Mouse (Mus musculus) c-Kit-positive CD71-negative TER-119-negative erythroid progenitor cells, embryonic 14.5 days (primary cell): ENCODE measurements around the gene Ssh3.
A peak's percentile ranks its signal among the peaks of the same experiment; 100 is the strongest.
"Not testable (repeated sequence)": the region's sequence is repeated elsewhere in the genome, so short reads cannot be mapped to it uniquely, and the experiment has no call there.

Experiments used
- DNase-seq: peaks from one replicate; pipeline ENCODE4 v3.0.0-alpha.2; 2013; ENCODE audit warnings: low read depth

Ssh3 gene

GRCm38 (mm10) chr19:4296611-4297010 is 27.6 kb upstream of the Ssh3 start:
- no peak for DNase-seq

GRCm38 (mm10) chr19:4295391-4295790 is 26.4 kb upstream of the Ssh3 start:
- DNase-seq: no peak

DNA sequence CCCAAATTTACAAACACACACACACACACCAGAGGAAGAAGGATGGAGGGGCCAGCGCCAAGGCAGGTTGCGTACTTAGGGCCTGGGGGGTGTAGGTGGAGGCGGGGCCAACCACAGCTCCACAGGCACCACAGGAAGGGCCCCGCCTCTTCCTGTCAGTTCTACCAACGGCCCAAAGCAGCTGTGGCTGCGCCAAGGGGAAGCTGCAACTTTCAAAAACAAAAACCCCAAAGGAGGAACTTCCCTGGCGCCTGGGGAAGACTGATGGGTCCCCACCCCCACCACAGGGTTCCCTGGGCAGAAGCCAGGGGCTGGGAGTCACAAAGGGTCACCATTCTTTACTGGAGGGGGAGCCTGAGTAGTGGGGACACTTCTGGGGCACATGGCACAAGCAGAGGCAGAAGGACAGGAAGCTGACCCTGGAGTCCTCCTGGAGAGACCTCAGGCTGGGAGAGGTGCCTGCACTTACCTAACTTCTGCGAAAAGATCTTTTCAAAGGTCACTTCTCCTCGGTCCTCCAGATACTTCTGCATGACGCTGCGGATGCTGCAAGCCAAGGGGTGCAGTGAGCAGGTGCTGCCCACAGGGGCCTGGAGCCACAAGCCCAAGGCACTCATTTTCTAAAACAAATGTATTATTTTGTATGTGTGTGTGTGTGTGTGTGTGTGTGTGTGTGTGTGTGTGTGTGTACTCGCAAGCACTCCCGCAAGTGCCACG is 25.6 kb upstream of the Ssh3 start:
- DNase-seq: peak; percentile 74

DNA sequence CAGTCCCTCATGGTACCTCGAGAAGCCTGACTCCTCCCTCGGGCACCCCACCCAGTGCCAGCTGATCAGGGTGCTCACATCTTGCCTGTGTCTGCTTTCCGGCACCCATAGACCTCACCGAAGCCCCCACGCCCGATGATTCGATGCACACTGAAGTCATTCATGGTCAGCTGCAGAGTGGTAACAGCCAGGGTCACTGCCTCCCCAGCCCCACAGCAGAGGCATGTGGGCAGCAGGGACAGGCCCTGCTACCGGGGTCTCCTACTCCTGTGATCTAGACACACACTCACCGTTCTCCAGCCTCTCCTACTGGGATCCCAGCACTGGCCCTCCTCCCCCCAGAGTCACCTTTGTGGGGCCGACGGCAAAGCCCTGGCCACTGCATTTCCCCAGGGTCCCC is 22.2 kb upstream of the Ssh3 start:
- no peak for DNase-seq

DNA sequence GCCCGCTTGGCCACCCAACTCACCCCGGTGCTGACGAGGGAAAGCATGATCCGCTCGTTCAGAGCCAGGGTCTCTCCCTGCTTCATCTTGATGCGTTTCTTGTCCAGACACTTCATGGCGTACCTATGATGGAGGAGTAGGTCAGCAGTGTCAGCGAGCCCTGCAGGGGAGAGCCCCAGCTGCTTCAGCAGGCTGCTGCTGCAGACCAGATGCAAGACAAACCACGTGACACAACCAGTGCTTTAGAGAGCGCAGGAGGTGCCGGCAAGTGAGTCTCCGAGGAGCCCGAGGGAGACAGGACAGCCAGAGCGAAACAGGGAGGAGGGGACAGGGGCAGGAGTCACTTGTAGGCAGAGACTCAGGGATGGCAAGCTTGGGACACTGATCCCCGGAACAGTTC is 21.8 kb upstream of the Ssh3 start:
- DNase-seq: no peak

- DNase-seq: no peak
Observed at GRCm38 (mm10) chr19:4283653-4284052, 14.7 kb upstream of the Ssh3 start.

DNA sequence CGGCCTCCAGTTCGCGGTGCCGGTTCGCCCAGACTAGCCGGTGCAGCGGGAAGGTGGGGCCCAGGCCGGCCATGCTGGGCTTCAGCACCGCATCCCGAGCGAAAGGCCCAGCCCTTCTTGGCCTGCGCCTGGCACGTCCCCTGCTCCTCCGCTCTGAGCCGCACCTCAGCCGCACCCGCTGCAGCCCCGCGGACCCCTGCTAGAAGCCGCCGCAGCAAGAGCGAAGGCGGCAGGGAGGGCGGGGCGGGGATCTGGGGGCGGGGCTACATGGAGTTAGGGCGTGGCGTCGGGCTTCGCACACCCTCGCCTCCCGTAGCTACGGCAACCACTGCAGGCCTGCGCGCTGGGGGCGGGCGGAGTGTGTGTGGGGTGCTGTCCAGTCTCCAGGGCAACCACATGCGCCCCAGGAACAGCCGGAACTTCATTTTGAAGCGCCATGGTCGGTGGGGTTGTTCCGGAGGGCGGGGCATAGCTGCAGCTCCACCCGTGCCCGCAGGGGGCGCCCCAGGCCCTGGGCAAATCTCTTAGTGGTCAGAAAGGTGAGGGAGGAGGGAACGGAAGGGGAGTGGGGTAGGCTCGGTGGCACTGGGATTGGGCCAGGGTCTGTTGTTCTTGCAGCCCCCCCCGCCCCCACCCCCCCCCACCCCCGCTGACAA is 14.0 kb upstream of the Ssh3 start, which contains the start of gene Ankrd13d:
TSS of gene Ankrd13d (minus strand) at position 240 of the 656 bp plus-strand sequence.
- DNase-seq: peak; percentile 81

GRCm38 (mm10) chr19:4280425-4280824 is 11.4 kb upstream of the Ssh3 start:
- DNase-seq: no peak

DNA sequence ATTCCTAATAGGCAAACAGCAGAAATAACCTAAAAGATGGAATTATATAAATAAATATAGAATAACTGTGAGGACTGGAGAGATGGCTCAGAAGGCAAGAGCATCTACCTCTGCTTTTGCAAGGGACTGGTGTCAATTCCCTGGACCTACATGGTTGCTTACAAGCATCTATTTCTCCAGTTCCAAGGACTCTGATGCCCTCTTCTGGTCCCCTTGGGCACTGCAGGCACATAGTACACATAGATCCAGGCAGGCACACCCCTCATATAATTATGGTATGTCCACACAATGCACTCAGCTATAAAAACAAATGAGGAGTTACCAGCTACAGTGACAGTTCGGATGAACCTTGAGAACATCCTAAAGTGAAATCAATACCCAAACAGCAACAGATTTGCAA is 10.5 kb upstream of the Ssh3 start:
- no peak for DNase-seq

DNA sequence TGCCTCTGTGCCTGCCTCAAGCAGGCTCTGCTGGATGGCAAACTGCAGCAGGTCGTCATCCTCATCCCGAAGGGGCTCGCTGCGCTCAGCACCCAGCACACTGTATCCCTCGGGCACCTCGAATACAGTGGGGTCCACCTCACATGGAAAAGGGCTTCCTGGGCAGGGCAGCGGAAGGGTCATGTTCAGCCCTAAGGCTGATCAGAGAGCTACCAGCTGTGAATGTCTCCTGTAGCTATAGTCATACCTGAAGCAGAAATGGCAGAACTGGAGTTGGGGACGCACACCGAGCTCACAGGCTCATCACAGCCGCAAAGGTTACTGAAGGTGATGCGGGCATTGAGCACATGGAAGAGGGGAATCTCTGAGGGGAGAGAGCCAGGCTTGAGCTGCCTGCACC is 2.0 kb upstream of the Ssh3 start:
- no peak for DNase-seq

DNA sequence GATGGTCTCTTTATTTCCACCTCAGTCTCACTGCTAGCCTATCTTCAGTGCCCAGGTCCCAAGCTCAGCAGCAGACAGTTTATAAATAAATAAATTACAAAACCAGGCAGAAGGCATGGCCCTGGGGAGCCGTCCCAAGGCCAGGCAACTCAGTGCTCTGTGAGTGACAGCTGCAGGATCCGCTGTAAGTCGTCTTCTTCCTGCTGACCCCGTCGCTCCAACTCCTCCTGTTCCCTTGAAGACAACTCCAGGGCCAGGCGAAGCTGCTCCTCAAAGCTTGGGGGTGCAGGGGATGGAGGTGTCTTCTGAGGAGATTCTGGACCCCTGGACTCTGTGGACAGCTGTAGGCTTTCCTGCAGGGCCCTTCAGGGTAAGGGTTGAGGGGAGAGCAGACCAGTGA is 1.2 kb upstream of the Ssh3 start:
- DNase-seq: no peak

GRCm38 (mm10) chr19:4265956-4266355 is 3.0 kb downstream of the Ssh3 start:
- DNase-seq: no peak

GRCm38 (mm10) chr19:4264171-4264780 is 4.7 kb downstream of the Ssh3 start:
- no peak for DNase-seq

- no peak for DNase-seq
Observed at GRCm38 (mm10) chr19:4263702-4264101, 5.3 kb downstream of the Ssh3 start.

DNA sequence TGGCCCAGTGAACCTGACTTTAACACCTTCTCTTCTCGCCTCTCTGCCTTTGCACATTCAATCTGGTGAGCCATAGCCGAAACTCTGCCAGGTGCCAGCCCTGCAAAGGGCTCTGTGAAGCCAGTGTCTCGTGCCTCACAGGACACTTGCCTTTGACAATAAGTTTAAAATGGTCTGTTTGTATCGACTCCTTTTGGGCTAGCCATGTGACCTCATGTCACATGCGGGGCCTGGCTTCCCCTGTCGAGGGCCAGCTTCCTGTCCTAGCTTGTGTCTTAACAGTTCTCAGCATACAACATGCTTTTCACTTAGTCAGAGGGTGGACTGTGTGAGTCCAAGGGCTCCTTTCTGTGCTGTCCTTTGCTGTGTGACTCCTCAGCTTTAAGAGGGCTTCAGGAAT is 6.2 kb downstream of the Ssh3 start:
- no peak for DNase-seq

- DNase-seq: no peak
Observed at GRCm38 (mm10) chr19:4261038-4261698, 7.8 kb downstream of the Ssh3 start.

DNA sequence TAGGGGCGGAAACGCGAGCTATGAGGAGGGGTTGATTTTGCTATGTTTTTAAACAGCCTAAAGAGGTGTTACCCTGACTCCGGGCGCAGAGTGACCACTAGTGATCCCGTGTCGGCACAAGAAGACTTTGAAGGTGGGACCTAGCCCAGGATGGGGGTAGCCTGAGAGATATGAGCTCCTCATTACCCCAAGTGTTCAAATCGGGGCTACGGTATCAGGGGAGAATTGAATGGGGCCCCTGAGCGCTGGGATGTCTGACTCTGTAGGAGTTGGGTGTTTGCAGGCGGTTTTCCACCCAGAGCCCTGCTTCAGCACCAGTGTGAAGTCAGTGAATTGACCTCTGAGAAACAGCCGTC is 11.1 kb downstream of the Ssh3 start:
- DNase-seq: no peak

DNA sequence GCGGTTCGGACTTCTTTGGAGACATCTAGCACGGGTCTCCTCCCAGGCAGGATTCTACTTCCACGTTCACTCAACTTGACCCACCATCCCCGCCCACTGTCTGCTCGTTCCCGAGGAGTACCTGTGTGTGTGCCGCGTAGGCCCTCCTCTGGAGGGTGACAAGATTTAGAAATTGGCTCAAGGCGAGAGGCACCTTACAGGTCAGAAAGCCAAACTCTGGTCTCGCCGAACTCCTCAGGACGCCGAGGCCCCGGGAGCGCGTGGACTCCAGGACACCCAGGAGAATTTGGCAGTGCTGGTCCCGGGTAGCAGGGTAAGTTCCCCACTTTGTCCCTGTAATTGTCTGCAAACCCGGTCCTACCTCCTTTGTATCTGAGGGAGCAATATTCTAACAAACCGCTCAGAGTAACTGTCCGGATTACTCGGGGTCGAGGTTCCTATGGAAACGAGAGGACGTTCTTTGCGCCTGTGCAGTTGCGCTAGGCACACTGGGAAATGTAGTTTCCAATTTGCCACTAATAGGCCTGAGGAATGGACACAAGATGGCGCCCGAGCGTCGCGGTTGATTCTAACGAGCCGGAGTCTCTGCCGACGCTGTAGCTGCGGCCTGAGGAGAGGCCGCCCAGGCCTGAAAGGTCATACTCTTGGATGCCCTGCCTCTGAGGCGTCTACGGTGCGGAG is 11.6 kb downstream of the Ssh3 start:
- peak; percentile 98 for DNase-seq

GRCm38 (mm10) chr19:4255583-4256162 is 13.3 kb downstream of the Ssh3 start:
- no peak for DNase-seq

DNA sequence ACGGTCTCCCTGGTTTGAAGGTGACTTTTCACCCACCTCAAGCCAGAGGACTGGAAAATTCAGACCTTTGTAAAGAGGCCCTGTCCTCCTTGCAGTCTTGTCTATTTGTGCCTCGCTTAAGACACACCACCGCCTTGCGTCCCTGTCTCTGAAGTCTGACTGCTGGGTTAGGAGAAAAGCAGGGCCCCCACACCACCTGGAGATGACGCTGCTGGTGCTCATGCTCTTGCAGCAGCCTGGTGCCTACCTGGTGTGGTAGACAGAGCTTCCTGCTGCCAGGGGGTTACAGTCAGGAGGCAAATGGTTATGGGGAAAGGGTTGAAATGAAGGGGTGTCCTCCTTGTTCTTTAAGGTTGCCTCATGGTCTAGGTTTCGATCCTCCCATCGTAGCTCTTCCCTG is 14.8 kb downstream of the Ssh3 start:
- DNase-seq: no peak

DNA sequence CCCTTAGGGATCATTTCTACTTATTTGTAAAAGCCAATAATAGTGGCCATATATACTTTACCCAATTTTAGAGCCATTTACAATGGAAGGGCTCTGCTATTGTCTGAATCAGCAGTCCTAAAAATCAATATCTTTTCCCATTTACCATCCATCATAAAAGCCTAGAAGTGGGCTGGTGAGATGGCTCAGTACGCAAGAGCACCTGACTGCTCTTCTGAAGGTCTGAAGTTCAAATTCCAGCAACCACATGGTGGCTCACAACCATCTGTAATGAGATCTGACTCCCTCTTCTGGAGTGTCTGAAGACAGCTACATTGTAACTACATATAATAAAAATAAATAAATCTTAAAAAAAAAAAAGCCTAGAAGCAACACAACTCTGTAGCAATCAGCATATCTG is 20.3 kb downstream of the Ssh3 start:
- not testable (repeated sequence) for DNase-seq

DNA sequence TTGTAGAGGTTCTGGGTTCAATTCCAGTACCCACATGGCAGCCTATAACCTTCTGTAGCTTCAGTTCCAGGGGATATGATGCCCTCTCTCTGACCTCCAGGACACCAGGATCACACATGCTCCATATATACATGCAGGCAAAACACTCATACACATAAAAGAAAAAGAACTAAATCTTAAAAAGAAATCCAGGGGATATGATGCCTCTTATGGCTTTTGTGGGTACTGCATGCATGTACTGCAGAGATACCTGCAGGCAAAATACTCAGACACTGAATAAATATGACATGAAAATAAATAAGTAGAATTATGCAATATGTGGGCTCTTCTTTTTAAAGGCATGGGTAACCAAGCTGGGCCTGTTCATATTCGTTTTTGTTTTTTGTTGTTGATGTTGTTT is 22.0 kb downstream of the Ssh3 start:
- DNase-seq: no peak
